Mouse (Mus musculus) spleen, adult 2 months (tissue): ENCODE data around the gene Dnajc6.

ENCODE experiments used
- CTCF ChIP-seq: fragments of 200-500 bp; IDR thresholded peaks from 2 replicates; pipeline ENCODE4 v1.5.1; 2011; ENCODE audit warnings: mild to moderate bottlenecking, inconsistent platforms; ENCODE audit not compliant: insufficient read depth, insufficient read length, insufficient replicate concordance; ENCODE audit errors: extremely low read depth
- POLR2A ChIP-seq: fragments of 200-500 bp; IDR thresholded peaks from 2 replicates; pipeline ENCODE4 v1.6.1; 2011; ENCODE audit warnings: low read depth, low read length, inconsistent platforms

- TF ChIP-seq POLR2A: no peak
- TF ChIP-seq CTCF: no peak
Observed at GRCm38 (mm10) chr4:101563607-101564006, 67.2 kb downstream of the Dnajc6 start.
